Mouse (Mus musculus) intestine, embryonic 16.5 days (tissue): Measurements from ENCODE around the gene Pdilt. TPM values are rescaled to one million over a fixed set of nuclear protein-coding genes. Genes with fewer than 3 reads are reported as not detected.
A peak's percentile ranks its signal among the peaks of the same experiment; 100 is the strongest.

ENCODE experiments used
- ATAC-seq: fragments of 200-750 bp; cut with Nextera tagmentation; 2 replicates; pipeline ENCODE4 v1.8.0; 2017; ENCODE audit warnings: moderate TSS enrichment, moderate library complexity
- H3K27ac ChIP-seq: fragments of 300-500 bp; sonication (generic); 2 replicates; pipeline ENCODE4 v1.5.1; 2014; ENCODE audit warnings: mild to moderate bottlenecking, low read length
- H3K27me3 ChIP-seq: fragments of 300-500 bp; sonication (generic); replicated peaks from 2 replicates; pipeline ENCODE4 v1.6.1; 2014; ENCODE audit warnings: low read length, control low read depth, mixed read lengths; ENCODE audit not compliant: control insufficient read depth, insufficient read depth
- H3K36me3 ChIP-seq: fragments of 300-500 bp; sonication (generic); 2 replicates; pipeline ENCODE4 v1.6.1; 2014; ENCODE audit warnings: low read length, control low read depth; ENCODE audit not compliant: control insufficient read depth, insufficient read depth
- H3K4me1 ChIP-seq: fragments of 300-500 bp; sonication (generic); 2 replicates; pipeline ENCODE4 v1.6.1; 2014; ENCODE audit warnings: low read length, control low read depth, mixed read lengths; ENCODE audit not compliant: control insufficient read depth, insufficient read depth
- H3K4me2 ChIP-seq: fragments of 300-500 bp; sonication (generic); 2 replicates; pipeline ENCODE4 v1.6.1; 2014; ENCODE audit warnings: low read depth, low read length, control low read depth
- H3K4me3 ChIP-seq: fragments of 300-500 bp; sonication (generic); 2 replicates; pipeline ENCODE4 v1.5.1; 2014; ENCODE audit warnings: mild to moderate bottlenecking, low read length
- H3K9ac ChIP-seq: fragments of 300-500 bp; sonication (generic); 2 replicates; pipeline ENCODE4 v1.6.1; 2014; ENCODE audit warnings: low read depth, low read length
- H3K9me3 ChIP-seq: fragments of 300-500 bp; sonication (generic); 2 replicates; pipeline ENCODE4 v1.6.1; 2016; ENCODE audit warnings: low read length, control low read depth; ENCODE audit not compliant: control insufficient read depth
- WGBS: fragments of 180-500 bp; shearing (Covaris S2); extraction: QIAGEN DNeasy Blood & Tissue Kit; methylation state at CpG from one replicate; pipeline ENCODE4 v1.1.7; 2014; 5-methylcytosine and 5-hydroxymethylcytosine counted together
- polyA plus RNA-seq: library from polyadenylated mRNA; unstranded; fragments of >200 nt; fragmentation: Nextera tagmentation; extraction: Ambion mirVana; gene quantifications from 2 replicates; pipeline ENCODE4 v1.2.1, GENCODE M21; 2015

The Pdilt gene
- polyA plus RNA-seq, 1 experiment from 2014 or later = not detected

DNA sequence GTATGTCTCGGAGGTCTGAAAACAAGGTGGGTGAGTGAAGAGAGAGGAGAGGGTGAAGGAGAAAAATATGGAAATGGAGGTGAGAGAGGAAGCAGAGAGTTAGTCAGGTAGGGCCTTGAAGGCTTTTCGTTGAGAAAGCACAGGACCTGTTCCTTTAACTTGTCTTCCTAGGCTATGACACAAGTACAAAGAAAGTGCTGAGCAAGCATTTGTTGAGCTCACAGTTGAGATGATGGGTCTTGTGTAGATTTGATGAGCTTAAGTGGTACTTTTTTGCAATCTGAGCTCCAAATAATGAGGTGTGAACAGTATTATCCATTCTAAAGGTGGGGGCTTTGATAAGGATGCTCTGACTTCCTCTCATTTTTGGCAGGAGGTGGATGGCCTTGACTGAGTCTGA, 11.1 kb upstream of the Pdilt start:
- Histone ChIP-seq H3K9ac (no peak overlapping the region), H3K36me3 (no peaks in the 10 kb centered on the region), H3K27ac (no peak overlapping the region), H3K4me1 (no peaks in the 10 kb centered on the region), H3K4me2 (no peak overlapping the region), H3K4me3 (no peak overlapping the region), H3K9me3 (no peaks in the 10 kb centered on the region), H3K27me3 (no peaks in the 10 kb centered on the region)
- WGBS = 76% methylated on average over 2 of the region's 2 CpGs
- ATAC-seq = no peak

DNA sequence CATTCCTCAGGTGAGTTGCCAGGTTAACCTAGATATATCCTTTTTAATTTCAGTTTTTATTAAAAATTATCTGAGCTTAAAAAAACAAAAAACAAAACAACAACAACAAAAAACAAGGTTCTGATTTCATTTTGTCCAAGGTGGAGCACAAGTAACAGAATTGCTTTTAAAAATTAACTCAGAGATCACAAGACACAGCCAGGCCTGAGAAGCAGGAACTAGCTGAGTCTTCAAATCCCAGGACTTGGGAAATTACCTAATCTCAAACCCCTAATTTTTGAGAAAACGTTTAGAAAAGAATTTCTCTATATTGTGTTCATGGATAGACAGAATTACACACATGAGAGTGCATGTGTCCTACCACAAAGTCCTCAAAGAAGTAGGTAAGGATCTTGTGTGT, 9.6 kb upstream of the Pdilt start:
- Histone ChIP-seq H3K27me3 (no peaks in the 10 kb centered on the region), H3K9me3 (no peaks in the 10 kb centered on the region), H3K27ac (no peak overlapping the region), H3K4me3 (no peak overlapping the region), H3K9ac (no peak overlapping the region), H3K36me3 (no peaks in the 10 kb centered on the region), H3K4me1 (no peaks in the 10 kb centered on the region), H3K4me2 (no peak overlapping the region)
- 47% methylated on average over 1 of the region's 1 CpGs for WGBS
- no peak for ATAC-seq

DNA sequence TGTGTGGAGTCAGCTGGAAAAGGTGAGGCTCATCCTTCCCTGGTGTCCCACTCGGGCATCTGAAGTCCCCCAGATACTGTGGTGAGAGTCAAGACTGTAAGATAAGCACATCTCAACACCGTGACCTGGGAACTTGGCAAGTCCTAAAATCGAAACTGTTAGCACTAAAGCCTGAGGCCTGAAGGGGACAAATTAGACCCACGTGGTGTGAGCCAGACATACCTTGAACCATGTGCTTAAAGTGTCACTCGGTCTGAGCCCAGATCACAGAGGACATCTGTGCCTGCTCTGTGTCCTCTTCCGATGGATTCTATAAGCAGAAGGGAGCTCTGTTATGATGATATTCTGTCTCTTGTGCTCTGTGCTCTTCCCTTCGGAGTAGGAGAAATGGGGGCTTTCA, 5.3 kb upstream of the Pdilt start:
- Histone ChIP-seq H3K27me3 (no peaks in the 10 kb centered on the region), H3K4me2 (no peak overlapping the region), H3K4me3 (no peak overlapping the region), H3K9ac (no peak overlapping the region), H3K4me1 (0 out of 2 replicates have a peak, but pooled peaks cover 2% of the 10 kb centered on the region), H3K9me3 (no peaks in the 10 kb centered on the region), H3K27ac (no peak overlapping the region), H3K36me3 (no peaks in the 10 kb centered on the region)
- WGBS = 78% methylated on average over 7 of the region's 7 CpGs
- ATAC-seq = no peak

DNA sequence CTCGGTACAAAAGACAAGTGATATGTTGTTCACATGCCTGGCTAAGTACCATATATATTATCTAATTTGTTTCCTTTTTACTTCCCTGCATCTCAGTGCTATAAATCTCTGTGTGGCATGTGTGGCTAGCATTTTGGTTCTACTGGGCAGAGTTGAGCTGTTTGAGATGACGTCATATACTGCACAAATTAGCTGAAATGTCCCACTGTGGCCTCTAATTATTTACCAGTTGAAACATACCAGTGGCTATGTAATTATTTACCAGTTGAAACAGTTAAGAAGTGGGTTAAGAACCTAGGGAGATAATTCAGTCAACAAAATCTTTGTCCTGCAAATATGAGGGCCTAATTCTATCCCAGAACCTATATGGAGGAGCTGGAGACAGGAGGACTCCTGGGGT, 4.3 kb upstream of the Pdilt start:
- no peak overlapping the region for H3K4me2 ChIP-seq
- 0 out of 2 replicates have a peak, but pooled peaks cover 2% of the 10 kb centered on the region for H3K4me1 ChIP-seq
- H3K27me3 ChIP-seq = no peaks in the 10 kb centered on the region
- no peak overlapping the region for H3K9ac ChIP-seq
- ATAC-seq = peak; percentile 20
- 58% methylated on average over 2 of the region's 2 CpGs for WGBS
- no peaks in the 10 kb centered on the region for H3K9me3 ChIP-seq
- H3K27ac ChIP-seq = no peak overlapping the region
- H3K36me3 ChIP-seq = no peaks in the 10 kb centered on the region
- H3K4me3 ChIP-seq = no peak overlapping the region

DNA sequence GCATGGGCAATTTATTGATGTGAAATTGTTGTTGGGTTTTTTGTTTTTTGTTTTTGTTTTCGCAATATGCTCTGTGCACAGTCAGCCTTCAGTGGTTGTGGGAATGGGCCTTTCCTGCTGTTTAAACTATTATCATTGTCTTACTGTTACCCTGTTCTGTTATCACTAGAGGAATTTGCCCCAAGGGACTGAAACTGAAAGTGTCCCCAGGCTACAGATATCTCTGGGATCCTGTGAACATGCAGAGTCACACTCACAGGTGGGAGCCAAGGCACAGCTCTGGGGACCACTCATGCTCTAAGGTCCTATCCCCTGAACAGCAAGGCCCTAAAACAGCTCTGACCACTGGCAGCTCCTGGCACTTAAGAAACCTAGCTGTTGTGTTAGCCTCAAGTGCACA, 3.8 kb upstream of the Pdilt start:
- WGBS = 85% methylated on average over 1 of the region's 1 CpGs
- Histone ChIP-seq H3K36me3 (no peaks in the 10 kb centered on the region), H3K4me2 (no peak overlapping the region), H3K27ac (no peak overlapping the region), H3K9me3 (no peaks in the 10 kb centered on the region), H3K9ac (no peak overlapping the region), H3K4me1 (0 out of 2 replicates have a peak, but pooled peaks cover 2% of the 10 kb centered on the region), H3K27me3 (no peaks in the 10 kb centered on the region), H3K4me3 (no peak overlapping the region)
- peak; percentile 60 for ATAC-seq

DNA sequence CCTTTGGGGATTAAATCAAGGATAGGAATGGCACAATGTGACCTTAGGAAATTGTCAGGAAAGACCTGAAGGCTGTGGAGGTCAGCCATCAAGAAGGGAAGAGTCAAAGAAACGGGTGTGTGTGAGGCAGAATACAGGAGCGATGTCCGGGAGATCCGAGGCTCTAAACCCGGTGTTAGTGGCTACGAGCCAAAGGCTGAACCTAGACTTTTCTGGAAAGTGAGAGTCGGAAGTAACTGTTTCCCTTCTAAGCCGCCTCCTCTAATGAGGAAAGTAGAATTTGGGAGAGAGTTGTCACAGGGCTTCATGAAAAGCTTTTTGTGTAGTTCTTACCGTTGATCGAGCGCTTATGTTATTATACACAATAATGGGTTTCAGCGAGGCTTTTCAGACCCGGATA, 3.2 kb upstream of the Pdilt start:
- 0 out of 2 replicates have a peak, but pooled peaks cover 2% of the 10 kb centered on the region for H3K4me1 ChIP-seq
- no peak overlapping the region for H3K9ac ChIP-seq
- no peak for ATAC-seq

DNA sequence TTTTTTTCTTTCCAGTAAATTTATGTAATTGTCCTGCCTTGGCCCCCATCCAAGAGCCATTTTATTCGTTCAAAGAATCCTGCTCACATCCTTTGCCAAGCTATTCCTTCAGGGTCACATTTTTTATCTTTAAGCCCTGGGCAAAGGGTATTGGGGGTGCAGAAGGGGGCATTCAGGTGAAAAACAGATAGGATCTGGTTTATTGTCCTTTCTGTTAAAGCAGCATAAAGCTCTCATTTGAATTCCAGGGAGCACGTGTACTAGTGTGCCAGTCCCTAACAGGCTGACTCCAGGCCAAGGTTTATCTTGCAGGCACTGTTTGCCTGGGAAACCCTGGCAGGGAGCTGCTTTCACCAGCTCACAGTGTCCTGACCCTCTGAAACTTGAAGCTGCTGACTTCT, 2.6 kb upstream of the Pdilt start:
- Histone ChIP-seq H3K4me2 (no peak overlapping the region), H3K36me3 (no peaks in the 10 kb centered on the region), H3K9me3 (no peaks in the 10 kb centered on the region), H3K4me3 (no peak overlapping the region), H3K9ac (no peak overlapping the region), H3K27me3 (no peaks in the 10 kb centered on the region), H3K27ac (no peak overlapping the region), H3K4me1 (0 out of 2 replicates have a peak, but pooled peaks cover 2% of the 10 kb centered on the region)
- WGBS = 11% methylated on average over 2 of the region's 2 CpGs
- peak; percentile 75 for ATAC-seq

More for the DNA sequence above, 3.2 kb upstream of the Pdilt start:
- H3K27ac ChIP-seq = no peak overlapping the region
- H3K4me3 ChIP-seq = no peak overlapping the region
- H3K27me3 ChIP-seq = no peaks in the 10 kb centered on the region
- 76% methylated on average over 13 of the region's 13 CpGs for WGBS
- H3K4me2 ChIP-seq = no peak overlapping the region
- H3K9me3 ChIP-seq = no peaks in the 10 kb centered on the region
- no peaks in the 10 kb centered on the region for H3K36me3 ChIP-seq

DNA sequence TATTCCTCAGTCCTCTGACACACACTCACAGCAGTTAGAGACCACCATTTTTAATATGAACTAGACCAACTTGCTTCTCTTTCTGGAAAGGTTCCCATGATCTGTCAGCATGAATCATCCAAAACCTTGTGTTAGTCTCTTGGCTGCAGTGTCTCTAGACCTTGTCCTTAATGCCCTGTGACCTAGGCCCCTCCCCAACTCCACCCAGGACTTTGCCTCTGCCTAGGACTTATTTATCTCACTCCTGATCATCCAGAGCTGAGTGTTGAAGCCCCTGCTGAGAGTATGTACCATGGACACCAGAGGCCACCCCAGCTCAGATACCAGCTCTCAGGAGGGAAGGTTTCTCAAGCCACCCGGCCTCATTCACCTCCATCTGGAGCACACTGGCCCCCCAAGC, 904 bp downstream of the Pdilt start:
- H3K36me3 ChIP-seq = no peaks in the 10 kb centered on the region
- no peak overlapping the region for H3K27ac ChIP-seq
- H3K9ac ChIP-seq = no peak overlapping the region
- ATAC-seq = no peak
- WGBS = 68% methylated on average over 1 of the region's 1 CpGs
- H3K4me2 ChIP-seq = no peak overlapping the region
- no peaks in the 10 kb centered on the region for H3K9me3 ChIP-seq
- no peaks in the 10 kb centered on the region for H3K27me3 ChIP-seq
- 0 out of 2 replicates have a peak, but pooled peaks cover 2% of the 10 kb centered on the region for H3K4me1 ChIP-seq
- no peak overlapping the region for H3K4me3 ChIP-seq

DNA sequence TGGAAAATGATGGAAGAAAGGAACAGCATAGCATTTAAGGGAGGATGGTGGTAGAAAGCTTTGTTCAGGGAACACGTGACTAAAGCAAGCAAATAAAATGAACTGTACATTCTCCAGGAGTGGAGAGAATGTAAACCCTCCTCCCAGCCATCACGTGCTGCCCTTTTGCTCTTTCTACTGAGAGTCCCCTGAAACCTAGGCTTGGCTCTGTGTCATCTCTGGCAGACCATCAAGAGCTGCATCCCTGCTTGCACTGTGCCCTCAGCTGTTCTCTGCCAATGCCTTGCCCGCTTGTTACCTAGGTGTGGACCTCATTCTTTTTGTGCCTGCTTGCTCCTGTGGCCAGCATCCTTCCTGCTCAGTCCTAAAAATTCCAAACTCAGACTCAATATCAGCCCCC, 1.5 kb downstream of the Pdilt start:
- no peaks in the 10 kb centered on the region for H3K4me1 ChIP-seq
- no peak overlapping the region for H3K4me2 ChIP-seq
- 67% methylated on average over 3 of the region's 3 CpGs for WGBS
- no peak overlapping the region for H3K9ac ChIP-seq
- H3K27me3 ChIP-seq = no peaks in the 10 kb centered on the region
- no peak for ATAC-seq
- H3K9me3 ChIP-seq = no peaks in the 10 kb centered on the region
- no peak overlapping the region for H3K4me3 ChIP-seq
- H3K27ac ChIP-seq = no peak overlapping the region
- H3K36me3 ChIP-seq = no peaks in the 10 kb centered on the region

DNA sequence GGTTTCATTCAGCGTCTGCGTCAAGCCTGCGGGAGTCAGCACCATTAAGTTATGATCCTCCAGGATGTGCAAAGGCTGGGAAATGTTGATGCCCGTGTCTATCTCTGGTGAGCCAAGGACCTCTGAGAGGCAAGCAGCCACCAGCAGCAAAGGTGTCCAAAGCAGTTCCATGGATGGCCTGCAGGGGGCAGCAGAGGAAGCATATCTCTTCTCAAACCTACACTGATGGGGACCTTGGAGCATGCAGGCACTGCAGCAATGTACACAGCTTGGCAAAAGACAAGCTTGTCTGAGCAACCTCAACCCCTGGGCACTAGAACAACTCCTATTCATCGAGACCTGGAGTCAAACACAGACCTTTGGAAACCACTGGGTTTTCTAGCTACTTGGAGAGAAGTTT, 3.6 kb downstream of the Pdilt start:
- Histone ChIP-seq H3K9ac (no peak overlapping the region), H3K9me3 (no peaks in the 10 kb centered on the region), H3K4me1 (no peaks in the 10 kb centered on the region), H3K4me2 (no peak overlapping the region), H3K36me3 (no peaks in the 10 kb centered on the region), H3K27me3 (no peaks in the 10 kb centered on the region), H3K27ac (no peak overlapping the region), H3K4me3 (no peak overlapping the region)
- ATAC-seq = peak; percentile 22; the same call in 1 of the 2 replicates
- 45% methylated on average over 5 of the region's 5 CpGs for WGBS
